Mouse (Mus musculus) kidney, adult 8-10 months (tissue): ENCODE data around the gene Pds5a.
A peak's percentile ranks its signal among the peaks of the same experiment; 100 is the strongest.
"Not testable (repeated sequence)": the region's sequence is repeated elsewhere in the genome, so short reads cannot be mapped to it uniquely, and the experiment has no call there.

Experiments
- DNase-seq, 2 experiments: peaks; one replicate each; pipeline ENCODE4 v3.0.0; 2022

Pds5a gene

DNA sequence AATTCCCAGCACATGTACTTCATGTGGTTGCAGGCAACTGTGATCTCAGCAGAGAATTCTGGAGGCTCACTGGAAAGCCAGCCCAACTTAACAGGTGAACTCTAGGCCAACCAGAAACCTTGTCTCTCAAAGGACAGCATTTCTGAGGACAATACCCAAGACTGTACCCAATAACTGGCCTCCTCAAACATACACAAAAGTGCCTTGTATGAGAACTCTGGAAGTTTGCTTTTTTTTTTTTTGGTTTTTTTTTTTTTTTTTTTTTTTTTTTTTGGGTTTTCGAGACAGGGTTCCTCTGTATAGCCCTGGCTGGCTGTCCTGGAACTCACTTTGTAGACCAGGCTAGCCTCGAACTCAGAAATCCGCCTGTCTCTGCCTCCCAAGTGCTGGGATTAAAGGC, 4.0 kb downstream of the Pds5a start:
- not testable (repeated sequence) for DNase-seq

DNA sequence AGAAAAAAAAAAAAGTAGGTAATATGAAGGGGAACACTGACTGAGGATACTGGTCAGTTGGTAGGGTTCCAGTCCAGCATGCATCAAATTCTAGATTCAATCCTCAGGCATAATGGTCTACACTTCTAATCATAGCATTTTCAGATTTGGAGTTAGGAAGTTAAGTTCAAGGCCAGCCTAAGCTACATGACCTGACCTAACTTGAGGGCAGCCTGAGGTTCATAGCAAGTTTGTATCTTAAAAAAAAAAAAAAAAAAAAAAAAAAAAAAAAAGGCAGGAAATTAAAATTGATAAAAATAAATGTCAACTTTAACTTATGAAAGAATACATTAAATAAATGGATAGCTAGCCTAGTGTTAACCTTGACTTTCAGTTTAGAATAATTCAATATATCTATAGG, 5.1 kb downstream of the Pds5a start:
- no peak for DNase-seq

GRCm38 (mm10) chr5:65688806-65689205, 9.3 kb downstream of the Pds5a start:
- no peak for DNase-seq

DNA sequence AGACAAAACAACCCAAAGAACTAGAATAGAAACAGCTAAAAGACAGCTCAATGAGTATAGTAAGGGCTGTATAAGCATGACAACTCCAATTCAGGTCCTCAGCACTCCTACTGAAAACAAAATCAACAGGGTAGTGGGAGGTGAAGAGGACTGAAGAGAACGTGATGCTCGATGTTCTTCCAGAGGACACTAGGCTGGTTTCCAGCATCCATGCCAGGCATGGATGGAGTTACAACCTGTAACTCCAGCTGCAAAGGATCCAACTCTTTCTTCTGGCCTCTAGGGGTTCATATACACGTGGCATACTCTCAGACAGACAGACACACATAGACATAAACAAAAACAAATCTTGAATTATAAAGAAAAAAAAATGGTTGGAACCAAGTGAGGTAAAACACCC, 11.3 kb downstream of the Pds5a start:
- no peak for DNase-seq

DNA sequence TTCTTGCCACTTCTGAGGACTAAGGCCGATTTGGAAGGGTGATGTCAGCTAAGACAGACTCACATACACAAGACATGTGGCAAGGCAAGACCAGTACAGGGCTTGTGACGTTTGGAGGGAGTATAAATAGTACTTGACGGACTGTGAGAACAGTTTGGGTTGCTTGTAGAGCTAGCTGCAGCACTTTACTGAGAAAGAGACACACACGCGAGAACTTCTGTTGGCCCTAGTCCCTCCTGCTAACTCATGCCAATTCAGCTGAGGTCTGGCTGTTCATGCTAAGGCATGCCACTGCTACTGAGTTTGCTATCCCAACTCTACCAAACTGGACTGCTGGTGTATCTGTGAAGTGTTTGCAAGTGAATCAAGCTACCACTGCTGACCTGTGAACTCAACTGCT, 19.2 kb downstream of the Pds5a start:
- DNase-seq = no peak

- DNase-seq = no peak
Measured at GRCm38 (mm10) chr5:65672162-65672561, 25.9 kb downstream of the Pds5a start.

DNA sequence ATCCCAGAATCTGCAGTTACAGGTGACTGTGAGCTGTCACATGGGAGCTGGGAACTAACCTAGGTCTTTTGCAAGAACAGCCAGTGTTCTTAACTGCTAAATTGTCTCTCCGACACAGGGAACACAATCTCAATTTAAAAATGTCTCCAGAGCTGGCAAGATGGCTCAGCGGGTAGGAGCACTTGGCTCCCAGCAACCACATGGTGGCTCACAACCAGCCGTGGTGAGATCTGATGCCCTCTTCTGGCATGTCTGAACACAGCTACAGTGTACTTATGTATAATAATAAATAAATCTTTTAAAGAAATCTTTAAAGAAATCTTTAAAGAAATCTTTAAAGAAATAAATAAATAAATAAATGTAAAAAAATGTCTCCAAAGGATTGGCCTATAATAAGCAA, 30.4 kb downstream of the Pds5a start:
- no peak for DNase-seq

- no peak for DNase-seq
Measured at GRCm38 (mm10) chr5:65665370-65665769, 32.7 kb downstream of the Pds5a start.

- DNase-seq = no peak
Measured at GRCm38 (mm10) chr5:65661958-65662357, 36.1 kb downstream of the Pds5a start.

GRCm38 (mm10) chr5:65653786-65654185, 44.3 kb downstream of the Pds5a start:
- DNase-seq = no peak

DNA sequence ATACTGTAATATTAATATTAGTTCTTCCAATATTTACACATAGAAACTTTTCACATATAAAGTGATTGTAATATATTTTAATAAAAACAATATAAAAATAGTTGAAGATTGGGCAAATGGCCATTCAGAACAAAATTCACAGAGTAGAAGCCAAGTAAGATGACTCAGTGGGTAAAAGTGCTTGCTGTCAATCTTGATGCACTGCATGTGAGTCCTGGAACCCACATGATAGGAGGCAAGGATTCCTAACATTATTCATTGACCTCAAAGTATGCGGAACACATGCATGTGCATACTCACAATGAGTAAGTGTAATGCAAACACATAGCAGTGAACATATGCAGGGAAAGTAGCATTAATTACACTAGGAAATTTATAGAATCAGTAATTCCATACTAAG, 59.2 kb downstream of the Pds5a start:
- DNase-seq = no peak

DNA sequence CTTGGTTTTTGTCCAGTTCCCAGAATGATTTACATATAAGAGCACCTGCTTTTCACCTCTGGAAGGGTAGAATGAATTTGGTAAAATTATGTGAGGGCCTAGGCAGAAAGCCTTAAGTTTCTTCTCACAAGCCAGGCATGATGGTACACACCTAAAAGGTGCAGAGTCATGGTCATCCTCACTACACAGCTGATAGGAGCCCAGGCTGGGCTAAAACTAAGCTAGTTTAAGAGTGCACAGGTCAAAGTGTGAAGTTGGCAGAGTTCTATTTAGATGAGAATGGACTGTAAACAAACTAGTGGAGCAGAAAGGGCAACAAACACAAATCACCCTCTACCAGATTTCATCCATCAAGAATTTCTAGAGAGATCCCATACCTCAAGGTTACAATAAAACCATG, 73.7 kb downstream of the Pds5a start:
- DNase-seq = peak in 1 of 2 experiments; percentile 28

DNA sequence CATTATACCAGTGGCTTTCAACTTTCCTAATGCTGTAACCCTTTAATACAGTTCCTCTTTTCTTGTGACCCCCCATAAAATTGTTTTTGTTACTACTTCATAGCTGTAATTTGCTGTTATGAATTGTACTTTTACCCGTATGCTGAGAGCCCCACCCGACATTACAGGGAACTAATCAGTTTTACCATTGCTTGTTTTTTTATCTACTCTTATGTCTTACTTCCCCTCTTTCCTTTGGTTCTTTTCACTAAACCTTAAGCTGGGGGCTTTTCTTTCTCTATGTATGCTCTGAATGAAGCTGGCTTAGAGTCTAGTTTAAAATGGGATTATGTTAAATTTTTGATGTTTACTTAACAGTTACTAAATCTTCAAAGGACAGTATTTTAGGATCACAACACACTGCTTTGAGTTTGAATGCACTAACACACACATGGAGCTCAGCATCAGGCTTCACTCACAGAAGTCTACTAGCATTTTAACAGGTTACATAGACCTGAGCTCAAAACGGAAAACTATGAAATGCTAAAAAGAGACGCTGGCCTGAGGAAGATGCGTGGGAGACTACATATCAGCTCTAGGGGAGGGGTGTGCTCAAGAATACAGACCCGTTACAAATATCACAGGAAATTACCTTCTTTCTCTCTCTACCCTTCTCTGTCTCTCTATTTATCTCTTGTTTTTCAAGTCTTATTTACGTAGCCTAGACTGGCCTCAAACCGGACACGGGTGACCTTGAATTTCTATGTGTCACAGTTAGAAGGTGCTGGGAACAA, 84.7 kb downstream of the Pds5a start:
- no peak for DNase-seq

DNA sequence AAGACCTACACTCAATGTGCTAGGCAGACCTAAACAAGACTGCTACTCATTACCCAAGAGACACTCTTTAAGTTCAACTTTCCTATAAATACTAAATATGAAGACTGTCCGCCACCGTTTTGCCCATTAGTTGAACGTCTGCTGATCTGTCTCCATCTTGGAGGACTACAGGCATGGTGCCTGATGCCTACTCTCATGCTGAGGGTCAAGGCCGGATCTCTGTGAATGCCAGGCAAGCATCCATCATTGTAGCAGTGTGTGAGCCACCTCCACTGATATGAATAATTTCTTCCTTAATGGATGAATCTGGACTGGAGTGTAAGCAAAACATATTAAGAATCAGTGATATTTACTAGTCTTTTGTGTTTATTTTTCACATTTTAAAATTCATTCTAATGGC, 87.5 kb downstream of the Pds5a start:
- no peak for DNase-seq

- peak; percentile 39 to 79 for DNase-seq
Measured at GRCm38 (mm10) chr5:65609769-65610168, 88.3 kb downstream of the Pds5a start.

GRCm38 (mm10) chr5:65606820-65607219, 91.3 kb downstream of the Pds5a start:
- peak in 1 of 2 experiments; percentile 13 for DNase-seq

- DNase-seq = no peak
Measured at GRCm38 (mm10) chr5:65599681-65600080, 98.4 kb downstream of the Pds5a start.

GRCm38 (mm10) chr5:65592421-65592820, 105.7 kb downstream of the Pds5a start:
- DNase-seq = no peak

- no peak for DNase-seq
Measured at GRCm38 (mm10) chr5:65590199-65590598, 107.9 kb downstream of the Pds5a start.

DNA sequence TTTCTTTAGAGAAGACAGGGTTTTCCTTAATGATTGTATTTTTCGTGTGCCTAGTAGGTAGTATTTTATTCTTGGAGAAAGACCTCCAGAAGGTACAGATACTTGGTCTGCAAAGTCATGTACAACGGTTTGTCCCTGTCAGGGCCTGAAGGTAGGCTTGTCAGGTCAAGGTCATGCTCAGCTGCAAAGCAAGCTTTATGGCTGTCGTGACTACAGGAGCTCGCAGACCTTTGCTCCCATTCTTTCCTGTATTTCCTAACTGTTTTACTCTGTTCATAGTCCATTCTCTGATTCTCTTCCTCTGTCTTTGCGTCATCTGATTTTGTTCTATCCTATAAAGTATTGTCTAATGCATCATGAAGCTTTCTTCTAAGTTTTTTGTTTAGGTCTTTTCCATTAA, 111.8 kb downstream of the Pds5a start:
- DNase-seq = peak; percentile 28 to 42

GRCm38 (mm10) chr5:65578545-65578944, 119.5 kb downstream of the Pds5a start:
- DNase-seq = no peak

DNA sequence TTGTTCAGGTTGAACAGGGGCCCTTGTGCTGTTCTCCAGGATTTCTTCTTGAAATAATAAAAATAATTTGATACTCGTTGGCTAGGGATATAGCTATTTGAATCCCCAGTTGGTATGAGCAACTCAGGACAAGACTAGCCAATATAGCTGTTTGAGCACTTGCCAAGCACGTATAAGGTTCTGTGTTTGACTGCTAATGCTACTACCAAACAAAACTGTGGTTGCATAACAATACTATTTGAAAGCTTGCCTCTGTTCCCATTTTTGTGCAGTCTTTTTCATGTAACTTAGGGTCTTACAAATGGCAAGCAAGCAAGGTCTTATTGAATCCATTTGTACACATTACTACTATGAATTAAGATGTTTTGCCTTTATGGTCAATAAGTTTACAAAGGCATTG, 122.2 kb downstream of the Pds5a start:
- DNase-seq = no peak

GRCm38 (mm10) chr5:65574876-65575275, 123.2 kb downstream of the Pds5a start:
- DNase-seq = no peak

GRCm38 (mm10) chr5:65565486-65565885, 132.6 kb downstream of the Pds5a start:
- no peak for DNase-seq
